Mouse (Mus musculus) midbrain, embryonic 16.5 days (tissue): Measurements from ENCODE around the gene Hist1h2bb. TPM values are rescaled to one million over a fixed set of nuclear protein-coding genes. Genes with fewer than 3 reads are reported as not detected.
A peak's percentile ranks its signal among the peaks of the same experiment; 100 is the strongest.

Experiments used
- ATAC-seq: fragments of 200-750 bp; cut with Nextera tagmentation; 2 replicates; pipeline ENCODE4 v1.8.0; 2017; ENCODE audit warnings: moderate TSS enrichment
- H3K27ac ChIP-seq: fragments of 300-500 bp; sonication (generic); 2 replicates; pipeline ENCODE4 v1.5.1; 2014; ENCODE audit warnings: mild to moderate bottlenecking, low read length, mixed read lengths
- H3K27me3 ChIP-seq: fragments of 300-500 bp; sonication (generic); 2 replicates; pipeline ENCODE4 v1.6.1; 2014; ENCODE audit warnings: low read depth, low read length, mixed read lengths; ENCODE audit not compliant: control insufficient read depth, insufficient read depth
- H3K36me3 ChIP-seq: fragments of 300-500 bp; sonication (generic); 2 replicates; pipeline ENCODE4 v1.6.1; 2014; ENCODE audit warnings: mild to moderate bottlenecking, low read length, moderate library complexity, mixed read lengths; ENCODE audit not compliant: control insufficient read depth, insufficient read depth
- H3K4me1 ChIP-seq: fragments of 300-500 bp; sonication (generic); 2 replicates; pipeline ENCODE4 v1.6.1; 2014; ENCODE audit warnings: mild to moderate bottlenecking, low read length, mixed read lengths; ENCODE audit not compliant: control insufficient read depth, insufficient read depth
- H3K4me2 ChIP-seq: fragments of 300-500 bp; sonication (generic); 2 replicates; pipeline ENCODE4 v1.6.1; 2014; ENCODE audit warnings: mild to moderate bottlenecking, low read length, mixed read lengths
- H3K4me3 ChIP-seq: fragments of 300-500 bp; sonication (generic); 2 replicates; pipeline ENCODE4 v1.5.1; 2014; ENCODE audit warnings: low read depth, mild to moderate bottlenecking, low read length, moderate library complexity, mixed read lengths
- H3K9ac ChIP-seq: fragments of 300-500 bp; sonication (generic); 2 replicates; pipeline ENCODE4 v1.6.1; 2014; ENCODE audit warnings: low read depth, low read length, mixed read lengths
- H3K9me3 ChIP-seq: fragments of 300-500 bp; sonication (generic); replicated peaks from 2 replicates; pipeline ENCODE4 v1.6.1; 2014; ENCODE audit warnings: mild to moderate bottlenecking, low read length, mixed read lengths; ENCODE audit not compliant: control insufficient read depth, poor library complexity, severe bottlenecking
- WGBS: fragments of 180-500 bp; shearing (Covaris S2); extraction: QIAGEN DNeasy Blood & Tissue Kit; methylation state at CpG from one replicate; pipeline ENCODE4 v1.1.7; 2014; 5-methylcytosine and 5-hydroxymethylcytosine counted together
- polyA plus RNA-seq: library from polyadenylated mRNA; unstranded; fragments of >200 nt; fragmentation: Nextera tagmentation; extraction: Ambion mirVana; gene quantifications from 2 replicates; pipeline ENCODE4 v1.2.1, GENCODE M21; 2015

Gene Hist1h2bb
- polyA plus RNA-seq, 1 experiment from 2014 or later, result not detected

GRCm38 (mm10) chr13:23738041-23738440 is 8.5 kb upstream of the Hist1h2bb start:
- H3K4me2 ChIP-seq, result peak overlapping the region; percentile 95

GRCm38 (mm10) chr13:23738677-23739068 is 7.9 kb upstream of the Hist1h2bb start, which contains the start of gene Hist1h1c:
TSS of gene Hist1h1c (plus strand) at chr13:23738808.
- Histone ChIP-seq H3K4me3 (peak within 1 kb of the TSS; percentile 55), H3K27ac (peak within 1 kb of the TSS; percentile 56), H3K27me3 (no peaks in the 10 kb centered on the region), H3K9me3 (no peaks in the 10 kb centered on the region), H3K9ac (peak within 1 kb of the TSS; percentile 60), H3K36me3 (no peaks in the 10 kb centered on the region), H3K4me1 (peaks cover 17% of the 10 kb centered on the region), H3K4me2 (peak within 1 kb of the TSS; percentile 95)
- under 1% methylated on average over 29 of the region's 38 CpGs for WGBS
- peak; percentile 95 for ATAC-seq

More at GRCm38 (mm10) chr13:23738041-23738440, 8.5 kb upstream of the Hist1h2bb start:
- peak overlapping the region; percentile 60; the same call in 1 of the 2 replicates for H3K9ac ChIP-seq
- no peak for ATAC-seq
- no peak overlapping the region; the same call in 1 of the 2 replicates for H3K27ac ChIP-seq
- peaks cover 17% of the 10 kb centered on the region for H3K4me1 ChIP-seq
- H3K27me3 ChIP-seq, result no peaks in the 10 kb centered on the region
- H3K36me3 ChIP-seq, result no peaks in the 10 kb centered on the region
- 21% methylated on average over 4 of the region's 4 CpGs for WGBS
- peak overlapping the region; percentile 55 for H3K4me3 ChIP-seq
- no peaks in the 10 kb centered on the region for H3K9me3 ChIP-seq

- Histone ChIP-seq H3K4me1 (peaks cover 17% of the 10 kb centered on the region), H3K27me3 (no peaks in the 10 kb centered on the region), H3K4me3 (peak overlapping the region; percentile 55), H3K36me3 (no peaks in the 10 kb centered on the region), H3K27ac (peak overlapping the region; percentile 56), H3K4me2 (peak overlapping the region; percentile 95), H3K9me3 (no peaks in the 10 kb centered on the region), H3K9ac (peak overlapping the region; percentile 60)
- under 1% methylated on average over 39 of the region's 39 CpGs for WGBS
- ATAC-seq, result peak; percentile 93
These were observed 7.2 kb upstream of the Hist1h2bb start for GRCm38 (mm10) chr13:23739069-23739921.

GRCm38 (mm10) chr13:23739922-23740252 is 6.6 kb upstream of the Hist1h2bb start:
- Histone ChIP-seq H3K27me3 (no peaks in the 10 kb centered on the region), H3K36me3 (no peaks in the 10 kb centered on the region), H3K4me3 (peak overlapping the region; percentile 55), H3K9me3 (no peaks in the 10 kb centered on the region), H3K4me2 (peak overlapping the region; percentile 95), H3K27ac (peak overlapping the region; percentile 56), H3K9ac (peak overlapping the region; percentile 45; the same call in 1 of the 2 replicates), H3K4me1 (peaks cover 17% of the 10 kb centered on the region)
- under 1% methylated on average over 14 of the region's 14 CpGs for WGBS
- no peak for ATAC-seq

- Histone ChIP-seq H3K4me3 (peak overlapping the region; percentile 55), H3K4me1 (peaks cover 17% of the 10 kb centered on the region), H3K9ac (peak overlapping the region; percentile 45; the same call in 1 of the 2 replicates), H3K9me3 (no peaks in the 10 kb centered on the region), H3K36me3 (no peaks in the 10 kb centered on the region), H3K27ac (peak overlapping the region; percentile 56), H3K27me3 (no peaks in the 10 kb centered on the region), H3K4me2 (peak overlapping the region; percentile 95)
- WGBS, result 41% methylated on average over 13 of the region's 13 CpGs
- ATAC-seq, result no peak
These were observed 6.2 kb upstream of the Hist1h2bb start for GRCm38 (mm10) chr13:23740256-23740840.

GRCm38 (mm10) chr13:23740910-23741309 is 5.6 kb upstream of the Hist1h2bb start:
- Histone ChIP-seq H3K9ac (no peak overlapping the region), H3K27me3 (no peaks in the 10 kb centered on the region), H3K4me3 (no peak overlapping the region), H3K36me3 (no peaks in the 10 kb centered on the region), H3K27ac (no peak overlapping the region), H3K4me2 (no peak overlapping the region), H3K9me3 (no peaks in the 10 kb centered on the region), H3K4me1 (peaks cover 17% of the 10 kb centered on the region)
- WGBS, result 60% methylated on average over 5 of the region's 5 CpGs
- no peak for ATAC-seq

- no peak overlapping the region for H3K9ac ChIP-seq
- no peak overlapping the region for H3K4me2 ChIP-seq
- peaks cover 17% of the 10 kb centered on the region for H3K4me1 ChIP-seq
- no peaks in the 10 kb centered on the region for H3K27me3 ChIP-seq
- H3K27ac ChIP-seq, result no peak overlapping the region
- ATAC-seq, result no peak
- no peaks in the 10 kb centered on the region for H3K36me3 ChIP-seq
- no peaks in the 10 kb centered on the region for H3K9me3 ChIP-seq
- H3K4me3 ChIP-seq, result no peak overlapping the region
These were observed 4.5 kb upstream of the Hist1h2bb start for GRCm38 (mm10) chr13:23742007-23742406.

- 82% methylated on average over 5 of the region's 5 CpGs for WGBS
- Histone ChIP-seq H3K9me3 (no peaks in the 10 kb centered on the region), H3K36me3 (no peaks in the 10 kb centered on the region), H3K4me2 (no peak overlapping the region), H3K4me3 (no peak overlapping the region), H3K4me1 (peaks cover 22% of the 10 kb centered on the region), H3K27me3 (no peaks in the 10 kb centered on the region), H3K27ac (no peak overlapping the region), H3K9ac (no peak overlapping the region)
- ATAC-seq, result no peak
These were observed 3.3 kb upstream of the Hist1h2bb start for GRCm38 (mm10) chr13:23743215-23743614.

- H3K27ac ChIP-seq, result no peak overlapping the region
- WGBS, result 39% methylated on average over 4 of the region's 4 CpGs
- no peak overlapping the region for H3K4me2 ChIP-seq
These were observed 2.6 kb upstream of the Hist1h2bb start for GRCm38 (mm10) chr13:23743963-23744362.

More at GRCm38 (mm10) chr13:23743963-23744362, 2.6 kb upstream of the Hist1h2bb start:
- Histone ChIP-seq H3K9ac (no peak overlapping the region), H3K4me3 (no peak overlapping the region), H3K36me3 (no peaks in the 10 kb centered on the region), H3K27me3 (no peaks in the 10 kb centered on the region), H3K4me1 (peaks cover 20% of the 10 kb centered on the region), H3K9me3 (no peaks in the 10 kb centered on the region)
- no peak for ATAC-seq
